Mouse (Mus musculus) hindbrain, embryonic 13.5 days (tissue): ENCODE data around the gene Olfr1252. TPM values are rescaled to one million over a fixed set of nuclear protein-coding genes. Genes with fewer than 3 reads are reported as not detected.

Source experiments
- ATAC-seq: fragments of 200-750 bp; cut with Nextera tagmentation; 2 replicates; pipeline ENCODE4 v1.8.0; 2017; ENCODE audit warnings: moderate TSS enrichment; ENCODE audit not compliant: low FRiP score
- H3K27ac ChIP-seq: fragments of 300-500 bp; sonication (generic); 2 replicates; pipeline ENCODE4 v1.5.1; 2015; ENCODE audit warnings: inconsistent platforms, mild to moderate bottlenecking, moderate library complexity
- H3K27me3 ChIP-seq: fragments of 300-500 bp; sonication (generic); 2 replicates; pipeline ENCODE4 v1.6.1; 2015; ENCODE audit warnings: mild to moderate bottlenecking, inconsistent platforms
- H3K36me3 ChIP-seq: fragments of 300-500 bp; sonication (generic); 2 replicates; pipeline ENCODE4 v1.6.1; 2015; ENCODE audit warnings: mild to moderate bottlenecking, inconsistent platforms
- H3K4me1 ChIP-seq: fragments of 300-500 bp; sonication (generic); replicated peaks from 2 replicates; pipeline ENCODE4 v1.6.1; 2015; ENCODE audit warnings: inconsistent platforms
- H3K4me2 ChIP-seq: fragments of 300-500 bp; sonication (generic); 2 replicates; pipeline ENCODE4 v1.6.1; 2015; ENCODE audit warnings: inconsistent platforms, mild to moderate bottlenecking, moderate library complexity
- H3K4me3 ChIP-seq: fragments of 300-500 bp; sonication (generic); 2 replicates; pipeline ENCODE4 v1.5.1; 2015; ENCODE audit warnings: mild to moderate bottlenecking, inconsistent platforms
- H3K9ac ChIP-seq: fragments of 300-500 bp; sonication (generic); 2 replicates; pipeline ENCODE4 v1.6.1; 2015; ENCODE audit warnings: mild to moderate bottlenecking, inconsistent platforms
- H3K9me3 ChIP-seq: fragments of 300-500 bp; sonication (generic); 2 replicates; pipeline ENCODE4 v1.6.1; 2016; ENCODE audit warnings: inconsistent platforms
- WGBS: fragments of 180-500 bp; shearing (Covaris S2); methylation state at CpG from one replicate; pipeline ENCODE4 v1.1.7; 2015; 5-methylcytosine and 5-hydroxymethylcytosine counted together
- polyA plus RNA-seq: library from polyadenylated mRNA; unstranded; fragments of >200 nt; fragmentation: Nextera tagmentation; extraction: Ambion mirVana; gene quantifications from 2 replicates; pipeline ENCODE4 v1.2.1, GENCODE M21; 2015

Olfr1252 gene
- not detected in 2 replicates for polyA plus RNA-seq

- ATAC-seq, result no peak
- H3K4me3 ChIP-seq, result no peak within 1 kb of the TSS
- 71% methylated on average over 1 of the region's 1 CpGs for WGBS
- no peak within 1 kb of the TSS for H3K9ac ChIP-seq
- no peak within 1 kb of the TSS for H3K27ac ChIP-seq
- H3K27me3 ChIP-seq, result no peaks in the 10 kb centered on the region
- no peaks in the 10 kb centered on the region for H3K9me3 ChIP-seq
- H3K4me1 ChIP-seq, result no peaks in the 10 kb centered on the region
- no peaks in the 10 kb centered on the region for H3K36me3 ChIP-seq
- H3K4me2 ChIP-seq, result no peak within 1 kb of the TSS
Observed at GRCm38 (mm10) chr2:89724912-89725311, at the start of gene Olfr1252. Gene Olfr1252 (minus strand): TSS chr2:89725012.

- WGBS, result 95% methylated on average over 1 of the region's 1 CpGs
Observed at GRCm38 (mm10) chr2:89756990-89757389, 32.2 kb upstream of the Olfr1252 start, which contains the start of gene Olfr1253. Gene Olfr1253 (minus strand): TSS chr2:89757090.

GRCm38 (mm10) chr2:89691980-89692379 is 32.8 kb downstream of the Olfr1252 start:
- Histone ChIP-seq H3K9ac (no peak overlapping the region), H3K9me3 (no peaks in the 10 kb centered on the region), H3K4me3 (no peak overlapping the region), H3K27me3 (no peaks in the 10 kb centered on the region), H3K4me1 (no peaks in the 10 kb centered on the region), H3K27ac (no peak overlapping the region), H3K36me3 (no peaks in the 10 kb centered on the region), H3K4me2 (no peak overlapping the region)
- no peak for ATAC-seq
- WGBS, result 87% methylated on average over 6 of the region's 6 CpGs

More at GRCm38 (mm10) chr2:89756990-89757389, 32.2 kb upstream of the Olfr1252 start, which contains the start of gene Olfr1253:
- Histone ChIP-seq H3K4me2 (no peak within 1 kb of the TSS), H3K9me3 (no peaks in the 10 kb centered on the region), H3K4me3 (no peak within 1 kb of the TSS), H3K36me3 (no peaks in the 10 kb centered on the region), H3K27me3 (no peaks in the 10 kb centered on the region), H3K27ac (no peak within 1 kb of the TSS), H3K4me1 (no peaks in the 10 kb centered on the region), H3K9ac (no peak within 1 kb of the TSS)
- ATAC-seq, result no peak

GRCm38 (mm10) chr2:89671836-89672235 is 53.0 kb downstream of the Olfr1252 start, which contains the start of gene Olfr1251:
Gene Olfr1251 (minus strand): TSS chr2:89671936.
- no peaks in the 10 kb centered on the region for H3K36me3 ChIP-seq
- no peak for ATAC-seq
- no peaks in the 10 kb centered on the region for H3K9me3 ChIP-seq
- no peak within 1 kb of the TSS for H3K4me2 ChIP-seq
- H3K9ac ChIP-seq, result no peak within 1 kb of the TSS
- H3K27ac ChIP-seq, result no peak within 1 kb of the TSS
- no peaks in the 10 kb centered on the region for H3K4me1 ChIP-seq
- H3K4me3 ChIP-seq, result no peak within 1 kb of the TSS
- no peaks in the 10 kb centered on the region for H3K27me3 ChIP-seq

Other genes with a start within 250 kb of the Olfr1252 start
- gene Olfr1241, start 237.9 kb downstream of the Olfr1252 start, polyA plus RNA-seq, result not detected in 2 replicates
- not detected in 2 replicates for gene Olfr1242, start 226.7 kb downstream of the Olfr1252 start, polyA plus RNA-seq
- gene Olfr1243, start 193.5 kb downstream of the Olfr1252 start, polyA plus RNA-seq, result not detected in 2 replicates
- gene Olfr1245, start 146.6 kb downstream of the Olfr1252 start, polyA plus RNA-seq, result not detected in 2 replicates
- gene Olfr1246, start 131.9 kb downstream of the Olfr1252 start, polyA plus RNA-seq, result not detected in 2 replicates
- not detected in 2 replicates for gene Olfr1247, start 110.9 kb downstream of the Olfr1252 start, polyA plus RNA-seq
- not detected in 2 replicates for gene Olfr1248, start 106.8 kb downstream of the Olfr1252 start, polyA plus RNA-seq
- not detected in 2 replicates for gene Olfr1249, start 90.0 kb downstream of the Olfr1252 start, polyA plus RNA-seq
- not detected in 2 replicates for gene Olfr1250, start 63.5 kb downstream of the Olfr1252 start, polyA plus RNA-seq
- not detected in 2 replicates for gene Olfr1251, start 53.1 kb downstream of the Olfr1252 start, polyA plus RNA-seq
- not detected in 2 replicates for gene Olfr1253, start 32.1 kb upstream of the Olfr1252 start, polyA plus RNA-seq
- not detected in 2 replicates for gene Olfr1254, start 68.6 kb upstream of the Olfr1252 start, polyA plus RNA-seq
- gene Olfr1255, start 87.0 kb upstream of the Olfr1252 start, polyA plus RNA-seq, result not detected in 2 replicates
- gene Olfr1256, start 116.5 kb upstream of the Olfr1252 start, polyA plus RNA-seq, result not detected in 2 replicates
- gene Olfr48, start 123.2 kb upstream of the Olfr1252 start, polyA plus RNA-seq, result 0.19 TPM in 1 of 2 replicates, not detected in the other
- not detected in 2 replicates for gene Olfr1257, start 153.4 kb upstream of the Olfr1252 start, polyA plus RNA-seq
- not detected in 2 replicates for gene Olfr1258, start 202.3 kb upstream of the Olfr1252 start, polyA plus RNA-seq
- gene Olfr1259, start 223.7 kb upstream of the Olfr1252 start, polyA plus RNA-seq, result not detected in 2 replicates
- gene Olfr1260, start 249.3 kb upstream of the Olfr1252 start, polyA plus RNA-seq, result not detected in 2 replicates